Mouse (Mus musculus): ENCODE results near the gene Camk1d.

Gene Camk1d

GRCm38 (mm10) chr2:5437690-5438089, 276.6 kb downstream of the Camk1d start:
- Histone ChIP-seq H3K36me3 (ENCODE audit: control insufficient read depth, insufficient read depth, low read length, poor library complexity, severe bottlenecking) (no peaks in the 10 kb centered on the region), H3K27me3 (ENCODE audit: control insufficient read depth, insufficient read depth, low read length, poor library complexity, severe bottlenecking) (no peaks in the 10 kb centered on the region)
- DNase-seq (ENCODE audit: low read depth, low spot score): no peak

DNA sequence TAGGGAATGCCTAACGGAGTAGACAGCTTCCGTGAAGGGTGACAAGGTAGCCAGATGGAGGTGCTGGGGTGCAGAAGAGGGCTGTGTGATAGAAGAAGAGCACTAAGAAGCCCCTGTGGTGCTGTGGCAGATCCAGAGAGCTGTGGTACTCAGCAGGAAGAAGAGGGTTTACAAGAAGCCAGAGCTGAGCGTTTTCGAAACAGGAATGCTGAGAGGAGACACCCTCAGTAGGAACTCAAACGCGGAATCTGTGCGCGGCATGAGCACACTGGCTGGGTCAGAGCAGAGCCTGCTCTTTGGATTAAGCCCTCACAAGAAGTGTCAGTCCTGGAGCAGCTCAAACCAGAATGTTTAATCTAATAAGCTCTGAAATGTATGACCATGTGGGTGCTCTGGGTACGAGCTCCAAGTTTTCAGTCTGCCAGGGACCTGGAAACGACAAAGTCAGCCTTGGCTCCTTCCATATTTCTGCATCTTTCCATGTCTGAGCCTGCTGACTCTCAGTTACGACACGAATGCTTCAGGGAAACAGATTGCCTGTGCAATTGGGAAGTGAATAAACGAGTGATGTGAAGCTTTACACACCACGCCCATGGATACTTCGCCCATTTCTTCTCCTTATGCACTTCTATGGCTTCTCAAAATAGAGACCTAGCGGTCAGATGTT, 278.6 kb downstream of the Camk1d start:
- no peak for DNase-seq (ENCODE audit: low read depth, low spot score)
- Histone ChIP-seq H3K27me3 (ENCODE audit: control insufficient read depth, insufficient read depth, low read length, poor library complexity, severe bottlenecking) (no peaks in the 10 kb centered on the region), H3K36me3 (ENCODE audit: control insufficient read depth, insufficient read depth, low read length, poor library complexity, severe bottlenecking) (no peaks in the 10 kb centered on the region)

DNA sequence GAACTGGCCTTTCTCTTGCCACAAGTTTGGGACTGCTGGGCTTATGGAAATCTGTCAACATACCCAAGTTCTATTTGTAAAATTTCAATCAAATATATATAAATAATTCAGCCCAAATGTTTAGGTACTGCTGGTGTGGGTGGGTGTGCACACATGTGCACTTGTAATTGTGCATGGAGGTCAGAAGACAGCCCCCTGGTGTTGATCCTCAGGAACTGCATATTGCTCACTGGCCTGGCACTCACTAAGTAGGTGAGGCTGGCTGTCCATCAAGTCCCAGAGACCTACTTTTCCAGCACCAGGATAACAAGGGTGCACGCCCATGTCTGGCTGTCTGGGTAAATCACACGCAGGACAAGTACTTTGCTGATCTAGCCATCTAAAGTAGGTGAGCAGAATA, 283.0 kb downstream of the Camk1d start:
- DNase-seq (ENCODE audit: low read depth, low spot score): peak; percentile 72
- Histone ChIP-seq H3K27me3 (ENCODE audit: control insufficient read depth, insufficient read depth, low read length, poor library complexity, severe bottlenecking) (no peaks in the 10 kb centered on the region), H3K36me3 (ENCODE audit: control insufficient read depth, insufficient read depth, low read length, poor library complexity, severe bottlenecking) (no peaks in the 10 kb centered on the region)

GRCm38 (mm10) chr2:5429921-5430320, 284.4 kb downstream of the Camk1d start:
- no peaks in the 10 kb centered on the region for H3K27me3 ChIP-seq (ENCODE audit: control insufficient read depth, insufficient read depth, low read length, poor library complexity, severe bottlenecking)

DNA sequence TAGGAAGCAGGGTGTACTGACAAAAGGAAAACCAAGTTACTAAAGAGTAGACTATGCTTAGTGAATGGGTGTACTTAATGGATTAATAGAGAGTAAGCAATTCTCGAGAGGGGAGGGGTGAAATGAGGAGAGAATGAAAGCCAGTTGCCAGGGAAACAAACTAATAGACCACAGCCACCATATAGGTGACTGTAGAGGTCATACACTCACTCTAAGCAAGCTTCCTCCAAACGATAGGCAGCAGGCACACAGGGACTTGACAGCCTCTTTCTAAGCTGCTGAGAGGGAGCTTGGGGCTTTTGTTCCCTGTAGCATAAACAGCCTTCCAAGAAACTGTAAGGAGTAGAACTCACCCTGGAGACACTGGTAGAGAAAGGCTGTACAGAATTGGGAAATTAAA, 288.2 kb downstream of the Camk1d start:
- H3K27me3 ChIP-seq (ENCODE audit: control insufficient read depth, insufficient read depth, low read length, poor library complexity, severe bottlenecking): no peaks in the 10 kb centered on the region
- DNase-seq (ENCODE audit: low read depth, low spot score): no peak
- no peaks in the 10 kb centered on the region for H3K36me3 ChIP-seq (ENCODE audit: control insufficient read depth, insufficient read depth, low read length, poor library complexity, severe bottlenecking)

More at GRCm38 (mm10) chr2:5429921-5430320, 284.4 kb downstream of the Camk1d start:
- DNase-seq (ENCODE audit: low read depth, low spot score): no peak
- no peaks in the 10 kb centered on the region for H3K36me3 ChIP-seq (ENCODE audit: control insufficient read depth, insufficient read depth, low read length, poor library complexity, severe bottlenecking)

- H3K36me3 ChIP-seq (ENCODE audit: control insufficient read depth, insufficient read depth, low read length, poor library complexity, severe bottlenecking): no peaks in the 10 kb centered on the region
- no peak for DNase-seq (ENCODE audit: low read depth, low spot score)
Observed at GRCm38 (mm10) chr2:5425612-5426011, 288.7 kb downstream of the Camk1d start.

GRCm38 (mm10) chr2:5420621-5421196, 293.6 kb downstream of the Camk1d start:
- Histone ChIP-seq H3K36me3 (ENCODE audit: control insufficient read depth, insufficient read depth, low read length, poor library complexity, severe bottlenecking) (no peaks in the 10 kb centered on the region), H3K27me3 (ENCODE audit: control insufficient read depth, insufficient read depth, low read length, poor library complexity, severe bottlenecking) (no peaks in the 10 kb centered on the region; the same call in 1 of the 2 replicates)
- no peak for DNase-seq (ENCODE audit: low read depth, low spot score)

More at GRCm38 (mm10) chr2:5425612-5426011, 288.7 kb downstream of the Camk1d start:
- H3K27me3 ChIP-seq (ENCODE audit: control insufficient read depth, insufficient read depth, low read length, poor library complexity, severe bottlenecking): no peaks in the 10 kb centered on the region

- Histone ChIP-seq H3K36me3 (ENCODE audit: control insufficient read depth, insufficient read depth, low read length, poor library complexity, severe bottlenecking) (no peaks in the 10 kb centered on the region), H3K27me3 (ENCODE audit: control insufficient read depth, insufficient read depth, low read length, poor library complexity, severe bottlenecking) (no peaks in the 10 kb centered on the region; the same call in 1 of the 2 replicates)
- no peak for DNase-seq (ENCODE audit: low read depth, low spot score)
Observed at GRCm38 (mm10) chr2:5418802-5419201, 295.5 kb downstream of the Camk1d start.

- DNase-seq (ENCODE audit: low read depth, low spot score): peak; percentile 88
- Histone ChIP-seq H3K27me3 (ENCODE audit: control insufficient read depth, insufficient read depth, low read length, poor library complexity, severe bottlenecking) (no peaks in the 10 kb centered on the region; the same call in 1 of the 2 replicates), H3K36me3 (ENCODE audit: control insufficient read depth, insufficient read depth, low read length, poor library complexity, severe bottlenecking) (no peaks in the 10 kb centered on the region)
Observed at GRCm38 (mm10) chr2:5417158-5418032, 296.9 kb downstream of the Camk1d start.

GRCm38 (mm10) chr2:5411774-5412173, 302.5 kb downstream of the Camk1d start:
- Histone ChIP-seq H3K36me3 (ENCODE audit: control insufficient read depth, insufficient read depth, low read length, poor library complexity, severe bottlenecking) (no peaks in the 10 kb centered on the region), H3K27me3 (ENCODE audit: control insufficient read depth, insufficient read depth, low read length, poor library complexity, severe bottlenecking) (no peaks in the 10 kb centered on the region)
- DNase-seq (ENCODE audit: low read depth, low spot score): no peak

DNA sequence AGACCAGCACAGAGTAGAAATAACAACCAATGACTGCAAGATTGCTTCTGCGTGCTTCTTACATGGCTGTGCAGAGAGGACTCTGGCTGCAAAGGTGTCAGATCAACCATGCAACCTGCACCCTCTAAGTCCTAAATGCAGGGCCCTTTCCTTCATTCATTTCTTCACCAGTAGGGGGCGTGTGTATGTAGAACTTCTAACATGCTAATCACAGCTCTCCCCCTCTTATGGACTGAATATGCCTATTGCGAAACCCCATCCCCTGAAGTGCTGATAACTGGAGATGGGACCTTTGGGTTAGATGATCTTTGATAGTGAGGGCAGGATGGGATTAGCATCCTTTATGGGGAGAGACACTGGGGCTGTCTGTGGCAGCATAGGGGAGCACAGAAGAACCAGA, 310.5 kb downstream of the Camk1d start:
- H3K27me3 ChIP-seq (ENCODE audit: control insufficient read depth, insufficient read depth, low read length, poor library complexity, severe bottlenecking): no peaks in the 10 kb centered on the region
- peak; percentile 69 for DNase-seq (ENCODE audit: low read depth, low spot score)
- H3K36me3 ChIP-seq (ENCODE audit: control insufficient read depth, insufficient read depth, low read length, poor library complexity, severe bottlenecking): no peaks in the 10 kb centered on the region

DNA sequence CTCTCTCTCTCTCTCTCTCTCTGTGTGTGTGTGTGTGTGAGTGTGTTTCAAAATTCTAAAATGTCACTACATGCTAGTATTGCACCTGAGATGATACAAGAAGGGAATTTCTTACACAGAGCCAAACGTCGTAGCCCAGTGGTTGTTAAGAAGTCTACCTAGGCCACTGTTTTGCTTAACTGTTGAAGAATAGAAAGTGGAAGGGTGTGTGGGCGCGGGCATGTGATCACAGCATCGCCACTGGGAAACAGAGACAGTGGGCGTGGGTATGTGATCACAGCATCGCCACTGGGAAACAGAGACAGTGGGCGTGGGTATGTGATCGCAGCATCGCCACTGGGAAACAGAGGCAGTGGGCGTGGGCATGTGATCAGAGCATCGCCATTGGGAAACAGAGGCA, 312.3 kb downstream of the Camk1d start:
- H3K36me3 ChIP-seq (ENCODE audit: control insufficient read depth, insufficient read depth, low read length, poor library complexity, severe bottlenecking): no peaks in the 10 kb centered on the region
- DNase-seq (ENCODE audit: low read depth, low spot score): peak; percentile 34

DNA sequence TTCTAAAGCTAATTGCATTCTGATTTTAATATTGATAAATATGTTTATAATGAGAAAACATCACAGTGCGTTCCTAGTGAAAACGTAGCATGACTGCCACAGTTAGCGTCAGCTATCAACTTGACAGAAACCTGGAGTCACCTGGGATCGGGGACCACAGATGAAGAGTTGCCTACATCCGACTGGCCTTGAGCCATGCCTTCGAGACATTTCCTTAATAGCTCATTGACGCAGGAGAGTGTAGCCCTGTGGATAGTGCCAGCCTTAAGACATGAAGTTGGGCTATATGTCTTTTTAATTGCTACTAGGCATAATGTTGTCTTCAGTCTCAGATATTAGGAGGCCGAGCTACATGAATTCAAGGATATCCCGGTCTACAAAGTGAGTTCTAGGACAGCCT, 315.8 kb downstream of the Camk1d start:
- no peaks in the 10 kb centered on the region for H3K36me3 ChIP-seq (ENCODE audit: control insufficient read depth, insufficient read depth, low read length, poor library complexity, severe bottlenecking)
- DNase-seq (ENCODE audit: low read depth, low spot score): no peak
- no peaks in the 10 kb centered on the region for H3K27me3 ChIP-seq (ENCODE audit: control insufficient read depth, insufficient read depth, low read length, poor library complexity, severe bottlenecking)

More for the DNA sequence above, 312.3 kb downstream of the Camk1d start:
- no peaks in the 10 kb centered on the region for H3K27me3 ChIP-seq (ENCODE audit: control insufficient read depth, insufficient read depth, low read length, poor library complexity, severe bottlenecking)

DNA sequence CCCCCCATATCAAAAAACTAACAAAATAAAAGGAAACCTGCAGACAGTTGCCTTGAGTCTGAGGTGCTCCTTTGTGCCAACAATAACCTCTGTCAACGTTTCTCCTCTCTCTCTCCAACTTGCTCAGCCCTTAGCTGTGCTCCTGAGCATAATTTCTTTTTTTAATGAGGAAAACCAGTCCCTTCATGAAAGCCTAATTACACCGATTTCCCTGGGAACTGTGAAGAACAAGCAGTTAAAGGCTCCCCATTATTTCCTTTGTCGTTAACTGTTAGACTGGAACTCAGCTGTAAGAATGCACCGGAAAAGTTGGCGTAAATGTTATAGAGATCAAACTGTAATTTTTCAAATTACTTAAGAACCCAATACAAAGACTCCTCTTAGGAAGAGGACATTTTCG, 316.3 kb downstream of the Camk1d start:
- DNase-seq (ENCODE audit: low read depth, low spot score): no peak
- Histone ChIP-seq H3K36me3 (ENCODE audit: control insufficient read depth, insufficient read depth, low read length, poor library complexity, severe bottlenecking) (no peaks in the 10 kb centered on the region), H3K27me3 (ENCODE audit: control insufficient read depth, insufficient read depth, low read length, poor library complexity, severe bottlenecking) (no peaks in the 10 kb centered on the region)

DNA sequence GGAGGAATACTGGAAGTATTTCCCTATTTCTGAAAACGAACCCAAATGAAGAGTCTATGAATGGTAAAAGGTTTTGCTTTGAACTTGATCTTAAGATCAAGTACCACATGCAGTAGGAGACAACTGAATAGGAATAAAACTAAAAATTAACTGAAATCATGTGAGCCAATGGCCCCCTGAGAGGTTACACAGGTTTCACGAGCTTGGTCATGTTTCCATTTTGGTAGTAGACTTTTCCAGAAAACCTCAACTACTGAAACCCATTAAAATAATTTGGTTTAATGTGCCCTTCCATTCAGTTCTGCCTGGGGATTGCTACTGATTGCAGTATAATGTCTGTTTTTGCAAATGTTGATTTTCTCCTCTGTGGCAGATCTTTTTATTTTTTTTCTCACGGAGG, 316.8 kb downstream of the Camk1d start:
- Histone ChIP-seq H3K36me3 (ENCODE audit: control insufficient read depth, insufficient read depth, low read length, poor library complexity, severe bottlenecking) (no peaks in the 10 kb centered on the region), H3K27me3 (ENCODE audit: control insufficient read depth, insufficient read depth, low read length, poor library complexity, severe bottlenecking) (no peaks in the 10 kb centered on the region)
- DNase-seq (ENCODE audit: low read depth, low spot score): no peak
